Mouse (Mus musculus) liver, embryonic 14.5 days (tissue): ENCODE measurements at regions not wholly inside any gene's neighbourhood (a gene's known extent, or its start where the extent isn't known, plus 50 kb on each side); places are given as distances from the start of the nearest gene placed in this dataset.

Source experiments
- ATAC-seq: fragments of 200-750 bp; cut with Nextera tagmentation; 2 replicates; pipeline ENCODE4 v1.8.0; 2017; ENCODE audit warnings: moderate number of reproducible peaks, mild to moderate bottlenecking, moderate library complexity; ENCODE audit not compliant: insufficient read depth
- DNase-seq, 3 experiments: peaks; one replicate each; pipeline ENCODE4 v3.0.0-alpha.2; 2012 to 2013; ENCODE audit warnings: low read depth in 3 of 3, low spot score in 3 of 3
- H3K27ac ChIP-seq: fragments of 300-500 bp; sonication (generic); 2 replicates; pipeline ENCODE4 v1.5.1; 2014; ENCODE audit warnings: moderate library complexity, mild to moderate bottlenecking, control low read depth, inconsistent platforms
- H3K27me3 ChIP-seq: fragments of 300-500 bp; sonication (generic); 2 replicates; pipeline ENCODE4 v1.6.1; 2014; ENCODE audit warnings: mild to moderate bottlenecking, low read length, moderate library complexity; ENCODE audit not compliant: control insufficient read depth, insufficient read depth
- H3K36me3 ChIP-seq: fragments of 300-500 bp; sonication (generic); replicated peaks from 2 replicates; pipeline ENCODE4 v1.6.1; 2014; ENCODE audit warnings: low read depth; ENCODE audit not compliant: control insufficient read depth, insufficient read depth
- H3K4me1 ChIP-seq, 2 experiments: fragments of 200-500 bp in 1 of 2; fragments of 300-500 bp in 1 of 2; sonication (generic) in 1 of 2; replicated peaks; 2 replicates each; pipeline ENCODE4 v1.6.1; 2012 to 2014; ENCODE audit warnings: antibody characterized with exemption in 1 of 2, inconsistent platforms in 1 of 2, low read length in 1 of 2; ENCODE audit not compliant: control insufficient read depth in 2 of 2, insufficient read depth in 2 of 2
- H3K4me2 ChIP-seq: fragments of 300-500 bp; sonication (generic); 2 replicates; pipeline ENCODE4 v1.6.1; 2014; ENCODE audit warnings: low read depth, mild to moderate bottlenecking, control low read depth, moderate library complexity
- H3K4me3 ChIP-seq, 2 experiments: fragments of 200-500 bp in 1 of 2; fragments of 300-500 bp in 1 of 2; sonication (generic) in 1 of 2; 2 replicates each; pipeline ENCODE4 v1.5.1; 2012 to 2014; ENCODE audit warnings: low read depth in 2 of 2, low read length in 2 of 2, mild to moderate bottlenecking in 2 of 2, control low read depth in 1 of 2, inconsistent platforms in 1 of 2, moderate library complexity in 1 of 2; ENCODE audit not compliant: insufficient read depth in 1 of 2
- H3K9ac ChIP-seq: fragments of 300-500 bp; sonication (generic); replicated peaks from 2 replicates; pipeline ENCODE4 v1.6.1; 2014; ENCODE audit warnings: mild to moderate bottlenecking, control low read depth, moderate library complexity
- H3K9me3 ChIP-seq: fragments of 300-500 bp; sonication (generic); 2 replicates; pipeline ENCODE4 v1.6.1; 2016; ENCODE audit warnings: low read length, mixed read lengths; ENCODE audit not compliant: control insufficient read depth
- CTCF ChIP-seq: IDR thresholded peaks from 2 replicates; pipeline ENCODE4 v1.5.1; 2016; ENCODE audit warnings: antibody characterized with exemption, low read depth, control low read depth
- EP300 ChIP-seq: IDR thresholded peaks from 2 replicates; pipeline ENCODE4 v1.6.1; 2016; ENCODE audit warnings: antibody characterized with exemption, low read depth
- WGBS: fragments of 180-500 bp; shearing (Covaris S2); extraction: QIAGEN DNeasy Blood & Tissue Kit; methylation state at CpG from one replicate; pipeline ENCODE4 v1.1.7; 2014; ENCODE audit not compliant: insufficient replicate concordance; 5-methylcytosine and 5-hydroxymethylcytosine counted together

DNA sequence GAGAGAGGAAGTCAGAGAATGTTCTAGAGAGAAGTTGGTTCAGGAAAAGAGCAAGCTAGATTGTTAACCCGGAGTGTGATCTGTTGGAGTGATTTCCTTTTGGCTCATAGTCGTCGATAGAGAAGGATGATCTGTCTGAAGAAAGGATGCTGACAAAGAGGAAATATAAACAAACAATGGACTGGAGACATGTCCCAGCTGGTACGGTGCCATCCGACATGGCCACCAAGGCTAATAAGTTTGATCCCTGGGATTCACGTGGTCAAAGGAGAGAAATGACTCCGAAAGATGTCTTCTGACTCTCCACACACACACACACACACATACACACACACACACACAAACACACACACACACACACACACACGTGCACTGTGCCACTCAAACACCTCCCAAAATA lies 113.5 kb upstream of the Mrps10 start:
- no peak overlapping the region for H3K4me3 ChIP-seq
- no peaks in the 10 kb centered on the region for H3K27me3 ChIP-seq
- H3K9me3 ChIP-seq: no peaks in the 10 kb centered on the region
- no peak overlapping the region for H3K4me2 ChIP-seq
- H3K4me1 ChIP-seq: no peaks in the 10 kb centered on the region
- no peak overlapping the region for H3K27ac ChIP-seq
- no peak for DNase-seq
- ATAC-seq: no peak
- no peaks in the 10 kb centered on the region for H3K36me3 ChIP-seq
- H3K9ac ChIP-seq: no peak overlapping the region
- TF ChIP-seq CTCF (no peak), EP300 (no peak)
- WGBS: 59% methylated on average over 8 of the region's 8 CpGs

DNA sequence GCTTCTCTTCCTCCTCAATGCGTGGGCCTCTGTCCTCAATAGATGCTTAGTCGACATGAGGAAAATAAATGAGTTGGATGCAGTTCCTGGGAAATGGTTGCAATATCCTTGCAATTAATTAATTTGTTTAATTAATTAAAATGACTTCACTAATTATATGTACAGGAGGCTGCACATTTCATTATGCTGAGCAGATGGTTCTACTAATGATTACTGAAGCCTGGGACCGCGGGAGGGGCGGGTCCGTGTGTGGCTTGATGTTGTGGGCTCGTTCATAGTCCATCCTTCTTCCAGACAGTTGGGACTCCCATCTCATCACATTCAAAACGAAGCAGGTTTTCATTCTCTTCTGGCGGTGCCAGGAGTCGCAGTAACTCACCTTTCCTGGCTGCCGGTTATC lies 114.7 kb upstream of the Mrps10 start:
- Histone ChIP-seq H3K27ac (no peak overlapping the region), H3K4me3 (no peak overlapping the region), H3K27me3 (no peaks in the 10 kb centered on the region), H3K4me2 (no peak overlapping the region), H3K36me3 (no peaks in the 10 kb centered on the region), H3K4me1 (no peaks in the 10 kb centered on the region), H3K9me3 (no peaks in the 10 kb centered on the region), H3K9ac (no peak overlapping the region)
- 68% methylated on average over 11 of the region's 11 CpGs for WGBS
- no peak for TF ChIP-seq EP300
- TF ChIP-seq CTCF: no peak
- ATAC-seq (no peak), DNase-seq (no peak)

DNA sequence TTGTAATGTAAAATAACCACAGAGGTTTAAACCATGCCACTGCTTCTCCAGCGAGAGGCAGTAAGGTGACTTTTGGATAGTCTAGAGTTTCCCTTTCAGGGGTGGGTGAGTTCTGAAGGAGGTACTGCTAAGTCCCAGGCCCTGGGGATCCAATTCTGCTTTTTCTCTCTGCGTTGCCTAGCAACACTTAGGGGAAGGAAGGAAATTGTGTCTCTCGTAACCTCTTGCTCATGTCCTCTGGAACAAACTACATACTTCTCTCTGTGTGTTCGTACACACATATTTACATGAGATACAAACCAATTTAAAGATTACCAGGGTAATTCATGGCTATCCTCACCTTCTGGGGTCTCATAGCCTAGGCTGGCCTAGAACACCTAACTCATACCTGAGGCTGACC lies 118.7 kb upstream of the Mrps10 start:
- H3K36me3 ChIP-seq: no peaks in the 10 kb centered on the region
- no peak for DNase-seq
- no peak overlapping the region for H3K27ac ChIP-seq
- H3K27me3 ChIP-seq: no peaks in the 10 kb centered on the region
- WGBS: 47% methylated on average over 4 of the region's 4 CpGs
- H3K4me1 ChIP-seq: no peaks in the 10 kb centered on the region
- TF ChIP-seq EP300: no peak
- TF ChIP-seq CTCF: no peak
- H3K4me3 ChIP-seq: no peak overlapping the region
- H3K4me2 ChIP-seq: no peak overlapping the region
- no peaks in the 10 kb centered on the region for H3K9me3 ChIP-seq
- no peak for ATAC-seq
- no peak overlapping the region for H3K9ac ChIP-seq

DNA sequence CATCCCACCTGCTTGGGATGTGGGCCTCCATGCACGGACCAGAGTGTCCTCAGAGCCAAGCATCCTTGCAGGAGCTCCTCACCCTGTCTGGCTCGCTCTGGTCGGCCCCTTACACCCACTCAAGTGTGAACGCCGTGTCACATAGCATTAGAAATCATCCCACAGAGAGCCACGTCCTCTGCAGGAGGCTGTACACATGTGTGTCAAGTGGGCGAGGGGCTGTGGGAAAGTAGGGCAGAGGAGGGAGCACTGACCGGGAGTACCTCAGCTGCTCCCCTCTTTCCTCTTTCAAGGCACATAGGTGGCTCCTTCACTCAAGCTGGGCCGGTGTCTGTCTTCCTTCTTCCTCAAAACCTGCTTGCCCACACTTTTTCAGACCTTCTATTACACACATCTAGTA lies 119.5 kb upstream of the Mrps10 start:
- Histone ChIP-seq H3K4me1 (no peaks in the 10 kb centered on the region), H3K4me2 (no peak overlapping the region), H3K27ac (no peak overlapping the region), H3K9ac (no peak overlapping the region), H3K9me3 (no peaks in the 10 kb centered on the region), H3K4me3 (no peak overlapping the region), H3K27me3 (no peaks in the 10 kb centered on the region), H3K36me3 (no peaks in the 10 kb centered on the region)
- DNase-seq (no peak), ATAC-seq (no peak)
- WGBS: 63% methylated on average over 9 of the region's 9 CpGs
- TF ChIP-seq EP300 (no peak), CTCF (no peak)

DNA sequence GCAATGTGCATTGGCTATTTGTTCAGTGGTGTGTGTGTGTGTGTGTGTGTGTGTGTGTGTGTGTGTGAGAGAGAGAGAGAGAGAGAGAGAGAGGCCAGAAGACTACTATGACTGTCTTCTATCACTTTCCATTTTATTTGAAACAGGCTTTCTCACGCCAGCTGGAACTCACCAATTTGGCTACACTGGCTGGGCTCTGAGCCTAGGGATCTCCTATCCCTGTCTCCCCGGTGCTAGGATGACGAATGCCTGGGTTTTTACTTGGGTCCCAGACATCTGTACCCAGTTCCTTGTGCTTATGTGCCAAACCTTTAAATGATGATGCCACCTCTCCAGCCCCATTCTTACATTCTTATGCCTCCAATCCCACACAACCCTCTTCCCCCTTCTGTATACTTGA lies 120.6 kb upstream of the Mrps10 start:
- Histone ChIP-seq H3K4me1 (no peaks in the 10 kb centered on the region), H3K4me3 (no peak overlapping the region), H3K27me3 (no peaks in the 10 kb centered on the region), H3K4me2 (no peak overlapping the region), H3K9ac (no peak overlapping the region), H3K27ac (no peak overlapping the region), H3K36me3 (no peaks in the 10 kb centered on the region), H3K9me3 (no peaks in the 10 kb centered on the region)
- TF ChIP-seq CTCF (no peak), EP300 (no peak)
- no peak for DNase-seq
- WGBS: 72% methylated on average over 3 of the region's 3 CpGs
- no peak for ATAC-seq

DNA sequence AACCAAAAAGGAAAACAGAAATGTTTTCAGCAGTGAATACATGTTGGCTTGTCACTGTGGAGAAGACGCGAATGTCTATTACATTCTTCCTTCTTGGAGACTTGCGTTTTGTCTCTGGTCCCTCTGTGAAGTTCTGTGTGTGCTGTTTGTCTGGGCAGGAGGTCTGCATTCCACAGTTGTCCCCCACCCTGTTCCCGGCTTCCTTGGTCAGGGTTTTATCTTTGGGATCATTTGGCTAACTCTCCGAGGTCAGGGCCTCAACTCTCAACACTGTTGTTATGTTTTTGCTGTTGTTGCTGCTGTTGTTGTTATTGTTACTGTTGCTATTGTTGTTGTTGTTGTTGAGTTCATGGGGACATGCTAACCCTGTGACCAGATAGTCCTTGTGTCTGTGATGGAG lies 121.2 kb upstream of the Mrps10 start:
- no peaks in the 10 kb centered on the region for H3K4me1 ChIP-seq
- H3K9ac ChIP-seq: no peak overlapping the region
- H3K4me2 ChIP-seq: no peak overlapping the region
- H3K4me3 ChIP-seq: no peak overlapping the region
- no peak for TF ChIP-seq CTCF
- no peak for TF ChIP-seq EP300
- H3K27me3 ChIP-seq: no peaks in the 10 kb centered on the region
- no peak overlapping the region for H3K27ac ChIP-seq
- 64% methylated on average over 5 of the region's 5 CpGs for WGBS
- no peaks in the 10 kb centered on the region for H3K9me3 ChIP-seq
- DNase-seq: no peak
- H3K36me3 ChIP-seq: no peaks in the 10 kb centered on the region
- no peak for ATAC-seq
